Mouse (Mus musculus) heart, adult 2 months (tissue): ENCODE data around the gene Wwc1. TPM values are rescaled to one million over a fixed set of nuclear protein-coding genes. Genes with fewer than 3 reads are reported as not detected.

Experiments
- DNase-seq, 2 experiments: peaks; one replicate each; pipeline ENCODE4 v3.0.0; 2021
- H3K27ac ChIP-seq: fragments of 200-600 bp; 2 replicates; pipeline ENCODE4 v1.8.1; 2022
- H3K27me3 ChIP-seq: fragments of 200-500 bp; 2 replicates; pipeline ENCODE4 v1.6.1; 2012; ENCODE audit warnings: mild to moderate bottlenecking, low read length, inconsistent platforms, mixed read lengths; ENCODE audit not compliant: control insufficient read depth, insufficient read depth
- H3K36me3 ChIP-seq: fragments of 200-500 bp; 2 replicates; pipeline ENCODE4 v1.6.1; 2012; ENCODE audit warnings: low read length, inconsistent platforms; ENCODE audit not compliant: control insufficient read depth, insufficient read depth
- H3K4me1 ChIP-seq: fragments of 200-500 bp; 2 replicates; pipeline ENCODE4 v1.6.1; 2011; ENCODE audit warnings: low read length; ENCODE audit not compliant: control insufficient read depth, insufficient read depth
- H3K4me3 ChIP-seq: fragments of 200-600 bp; 2 replicates; pipeline ENCODE4 v1.8.1; 2022
- H3K79me2 ChIP-seq: fragments of 200-500 bp; replicated peaks from 2 replicates; pipeline ENCODE4 v1.6.1; 2012; ENCODE audit warnings: mild to moderate bottlenecking, inconsistent platforms, low read length, moderate library complexity, mixed read lengths; ENCODE audit not compliant: control insufficient read depth, insufficient read depth
- H3K9ac ChIP-seq: fragments of 200-500 bp; 2 replicates; pipeline ENCODE4 v1.6.1; 2012; ENCODE audit warnings: low read depth, mild to moderate bottlenecking, control low read depth, inconsistent platforms, low read length, mixed read lengths
- CTCF ChIP-seq: fragments of 200-600 bp; IDR thresholded peaks from 2 replicates; pipeline ENCODE4 v1.8.1; 2022; ENCODE audit warnings: antibody characterized with exemption, mild to moderate bottlenecking, moderate library complexity
- EP300 ChIP-seq: fragments of 200-500 bp; IDR thresholded peaks from 2 replicates; pipeline ENCODE4 v1.6.1; 2011; ENCODE audit warnings: low read depth, low read length, control low read depth; ENCODE audit not compliant: insufficient read depth
- POLR2A ChIP-seq: fragments of 200-500 bp; IDR thresholded peaks from 2 replicates; pipeline ENCODE4 v1.6.1; 2011; ENCODE audit warnings: mild to moderate bottlenecking, low read depth, low read length, control low read depth; ENCODE audit not compliant: insufficient read depth
- WGBS: fragments of 180-500 bp; shearing (Covaris S2); methylation state at CpG from one replicate; pipeline ENCODE4 v1.1.7; 2018; 5-methylcytosine and 5-hydroxymethylcytosine counted together
- intact Hi-C: fragments of 180-260 bp; cut with DNase I; formaldehyde crosslinking; loops from one replicate; pipeline ENCODE4 v1.15.1; 2025
- polyA plus RNA-seq: library from polyadenylated mRNA; depleted of rRNA; stranded (reverse); fragments of >200 nt; gene quantifications from 2 replicates; pipeline ENCODE4 v1.2.3, GENCODE M21; 2012
- total RNA-seq, 2 experiments: library from RNA; stranded (reverse); gene quantifications; 2 replicates each; pipeline ENCODE4 v1.2.3; 2021

Wwc1 gene
- total and polyA plus RNA-seq, 3 experiments: 0.84 to 2.1 (median 1.1) TPM

- Histone ChIP-seq H3K27ac (no peak overlapping the region), H3K4me1 (no peaks in the 10 kb centered on the region), H3K4me3 (no peak overlapping the region), H3K27me3 (no peaks in the 10 kb centered on the region), H3K36me3 (no peaks in the 10 kb centered on the region), H3K9ac (no peak overlapping the region), H3K79me2 (no peaks in the 10 kb centered on the region)
- TF ChIP-seq EP300: no peak
- TF ChIP-seq POLR2A: no peak
- TF ChIP-seq CTCF: no peak
- intact Hi-C loops: no loop called here
- 73% methylated on average over 1 of the region's 1 CpGs for whole genome bisulfite sequencing
- DNase-seq: no peak
Measured at GRCm38 (mm10) chr11:35935133-35935532, 45.2 kb downstream of the Wwc1 start.

- intact Hi-C loops: no loop called here
Measured at GRCm38 (mm10) chr11:35933402-35934085, 46.8 kb downstream of the Wwc1 start.

GRCm38 (mm10) chr11:35932121-35932885 is 48.0 kb downstream of the Wwc1 start:
- 81% methylated on average over 14 of the region's 14 CpGs for WGBS
- Histone ChIP-seq H3K4me1 (no peaks in the 10 kb centered on the region), H3K9ac (no peak overlapping the region), H3K36me3 (no peaks in the 10 kb centered on the region), H3K27ac (no peak overlapping the region), H3K79me2 (no peaks in the 10 kb centered on the region), H3K4me3 (no peak overlapping the region), H3K27me3 (no peaks in the 10 kb centered on the region)
- no peak for TF ChIP-seq POLR2A
- no peak for TF ChIP-seq EP300
- no peak for TF ChIP-seq CTCF
- intact Hi-C loops: no loop called here
- no peak for DNase-seq

More at GRCm38 (mm10) chr11:35933402-35934085, 46.8 kb downstream of the Wwc1 start:
- no peak for DNase-seq
- 31% methylated on average over 14 of the region's 14 CpGs for WGBS
- TF ChIP-seq POLR2A (no peak), CTCF (no peak), EP300 (no peak)
- Histone ChIP-seq H3K27ac (no peak overlapping the region), H3K4me1 (no peaks in the 10 kb centered on the region), H3K9ac (no peak overlapping the region), H3K4me3 (no peak overlapping the region), H3K36me3 (no peaks in the 10 kb centered on the region), H3K27me3 (no peaks in the 10 kb centered on the region), H3K79me2 (no peaks in the 10 kb centered on the region)

GRCm38 (mm10) chr11:35930511-35931060 is 49.7 kb downstream of the Wwc1 start:
- intact Hi-C loops: no loop called here
- H3K79me2 ChIP-seq: no peaks in the 10 kb centered on the region
- H3K27me3 ChIP-seq: no peaks in the 10 kb centered on the region
- H3K27ac ChIP-seq: no peak overlapping the region
- TF ChIP-seq CTCF: no peak
- TF ChIP-seq EP300: no peak
- TF ChIP-seq POLR2A: no peak
- no peaks in the 10 kb centered on the region for H3K36me3 ChIP-seq
- no peaks in the 10 kb centered on the region for H3K4me1 ChIP-seq
- H3K4me3 ChIP-seq: no peak overlapping the region
- DNase-seq: no peak
- WGBS: 84% methylated on average over 6 of the region's 6 CpGs
- H3K9ac ChIP-seq: no peak overlapping the region

- WGBS: 92% methylated on average over 12 of the region's 12 CpGs
- intact Hi-C loops: no loop called here
Measured at GRCm38 (mm10) chr11:35928453-35928852, 51.9 kb downstream of the Wwc1 start.

More at GRCm38 (mm10) chr11:35928453-35928852, 51.9 kb downstream of the Wwc1 start:
- Histone ChIP-seq H3K4me1 (no peaks in the 10 kb centered on the region), H3K4me3 (no peak overlapping the region), H3K79me2 (no peaks in the 10 kb centered on the region), H3K9ac (no peak overlapping the region), H3K27me3 (no peaks in the 10 kb centered on the region), H3K27ac (no peak overlapping the region), H3K36me3 (no peaks in the 10 kb centered on the region)
- TF ChIP-seq CTCF (no peak), EP300 (no peak), POLR2A (no peak)
- no peak for DNase-seq
